Mouse (Mus musculus) forebrain, postnatal 0 days (tissue): ENCODE results near the gene Ovol1. TPM values are rescaled to one million over a fixed set of nuclear protein-coding genes. Genes with fewer than 3 reads are reported as not detected.
A peak's percentile ranks its signal among the peaks of the same experiment; 100 is the strongest.

Experiments
- ATAC-seq: fragments of 200-750 bp; cut with Nextera tagmentation; 2 replicates; pipeline ENCODE4 v1.8.0; 2017; ENCODE audit warnings: mild to moderate bottlenecking, moderate library complexity
- DNase-seq: peaks from one replicate; pipeline ENCODE4 v3.0.0-alpha.2; 2015
- H3K27ac ChIP-seq: fragments of 300-500 bp; sonication (generic); 2 replicates; pipeline ENCODE4 v1.5.1; 2014; ENCODE audit warnings: low read depth, mild to moderate bottlenecking, antibody characterized with exemption, low read length, moderate library complexity, mixed read lengths
- H3K27me3 ChIP-seq: fragments of 300-500 bp; sonication (generic); 2 replicates; pipeline ENCODE4 v1.6.1; 2014; ENCODE audit warnings: mild to moderate bottlenecking, low read length, mixed read lengths; ENCODE audit not compliant: insufficient read depth
- H3K36me3 ChIP-seq: fragments of 300-500 bp; sonication (generic); 2 replicates; pipeline ENCODE4 v1.6.1; 2014; ENCODE audit warnings: mild to moderate bottlenecking, moderate library complexity; ENCODE audit not compliant: insufficient read depth
- H3K4me1 ChIP-seq: fragments of 300-500 bp; sonication (generic); 2 replicates; pipeline ENCODE4 v1.6.1; 2014; ENCODE audit warnings: antibody characterized with exemption; ENCODE audit not compliant: insufficient read depth
- H3K4me2 ChIP-seq: fragments of 300-500 bp; sonication (generic); 2 replicates; pipeline ENCODE4 v1.6.1; 2014; ENCODE audit warnings: low read depth, mild to moderate bottlenecking, moderate library complexity
- H3K4me3 ChIP-seq: fragments of 300-500 bp; sonication (generic); 2 replicates; pipeline ENCODE4 v1.5.1; 2014; ENCODE audit warnings: low read depth, low read length, mixed read lengths
- H3K9ac ChIP-seq: fragments of 300-500 bp; sonication (generic); 2 replicates; pipeline ENCODE4 v1.6.1; 2014; ENCODE audit warnings: mild to moderate bottlenecking
- H3K9me3 ChIP-seq: fragments of 300-500 bp; sonication (generic); 2 replicates; pipeline ENCODE4 v1.6.1; 2016; ENCODE audit warnings: low read length
- CTCF ChIP-seq: sonication (generic); IDR thresholded peaks from 2 replicates; pipeline ENCODE4 v1.5.1; 2016; ENCODE audit warnings: antibody characterized with exemption, control low read depth, low read depth
- WGBS: fragments of 180-500 bp; shearing (Covaris S2); extraction: QIAGEN DNeasy Blood & Tissue Kit; methylation state at CpG from one replicate; pipeline ENCODE4 v1.1.7; 2014; 5-methylcytosine and 5-hydroxymethylcytosine counted together
- polyA plus RNA-seq: library from polyadenylated mRNA; unstranded; fragments of >200 nt; fragmentation: Nextera tagmentation; extraction: Ambion mirVana; gene quantifications from 2 replicates; pipeline ENCODE4 v1.2.1, GENCODE M21; 2015
- total RNA-seq: library from RNA; depleted of rRNA; stranded (reverse); fragments of >200 nt; gene quantifications from 2 replicates; pipeline ENCODE4 v1.2.3, GENCODE M21; 2014

Gene Ovol1
- total and polyA plus RNA-seq, 2 experiments from 2014 or later, result 0.11 TPM; not detected in 1

GRCm38 (mm10) chr19:5605126-5605525, 44.7 kb upstream of the Ovol1 start:
- Histone ChIP-seq H3K36me3 (peaks cover 61% of the 10 kb centered on the region), H3K4me3 (no peak overlapping the region), H3K27ac (no peak overlapping the region), H3K9me3 (no peaks in the 10 kb centered on the region), H3K4me1 (peaks cover 6% of the 10 kb centered on the region; the same call in 1 of the 2 replicates), H3K9ac (no peak overlapping the region), H3K4me2 (no peak overlapping the region), H3K27me3 (no peaks in the 10 kb centered on the region)
- no peak for ATAC-seq
- 92% methylated on average over 7 of the region's 7 CpGs for WGBS
- TF ChIP-seq CTCF, result no peak
- no peak for DNase-seq

DNA sequence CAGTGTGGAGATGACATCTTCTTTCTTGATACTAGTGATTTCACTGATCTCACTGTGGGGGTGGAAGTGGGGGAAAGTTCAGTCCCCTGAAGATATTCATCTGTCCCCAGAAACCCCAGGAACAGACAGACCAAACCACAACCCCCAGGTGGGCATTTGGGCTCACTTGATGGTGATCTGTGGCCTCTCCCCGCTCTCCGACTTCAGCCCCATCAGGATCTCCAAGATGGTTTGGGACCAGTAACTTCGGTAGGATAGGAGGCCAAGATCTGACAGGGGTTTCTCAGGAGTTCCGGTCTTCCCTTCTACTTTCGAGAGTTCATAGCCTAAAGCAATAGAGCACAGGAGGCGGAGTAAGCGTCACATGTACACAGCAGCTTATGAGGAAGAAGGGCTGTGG, 43.2 kb upstream of the Ovol1 start:
- DNase-seq (no peak), ATAC-seq (no peak)
- WGBS, result 89% methylated on average over 7 of the region's 7 CpGs
- Histone ChIP-seq H3K36me3 (peaks cover 58% of the 10 kb centered on the region), H3K4me1 (peaks cover 6% of the 10 kb centered on the region; the same call in 1 of the 2 replicates), H3K27me3 (no peaks in the 10 kb centered on the region), H3K9me3 (no peaks in the 10 kb centered on the region), H3K4me3 (no peak overlapping the region), H3K27ac (no peak overlapping the region), H3K9ac (no peak overlapping the region), H3K4me2 (no peak overlapping the region)
- TF ChIP-seq CTCF, result no peak

- ATAC-seq (peak; percentile 97), DNase-seq (peak; percentile 87)
- Histone ChIP-seq H3K4me3 (peak within 1 kb of the TSS; percentile 70), H3K27ac (peak within 1 kb of the TSS; percentile 80), H3K4me1 (peaks cover 6% of the 10 kb centered on the region; the same call in 1 of the 2 replicates), H3K27me3 (no peaks in the 10 kb centered on the region), H3K4me2 (peak within 1 kb of the TSS; percentile 85), H3K36me3 (peaks cover 42% of the 10 kb centered on the region), H3K9me3 (no peaks in the 10 kb centered on the region), H3K9ac (peak within 1 kb of the TSS; percentile 78)
- 0 out of 2 replicates have a peak, but pooled peaks have one; percentile 7 for TF ChIP-seq CTCF
- WGBS, result under 1% methylated on average over 64 of the region's 64 CpGs
These were observed 41.5 kb upstream of the Ovol1 start, which contains the start of gene Rnaseh2c for GRCm38 (mm10) chr19:5601752-5602541. Rnaseh2c (plus strand) TSS chr19:5601873.

DNA sequence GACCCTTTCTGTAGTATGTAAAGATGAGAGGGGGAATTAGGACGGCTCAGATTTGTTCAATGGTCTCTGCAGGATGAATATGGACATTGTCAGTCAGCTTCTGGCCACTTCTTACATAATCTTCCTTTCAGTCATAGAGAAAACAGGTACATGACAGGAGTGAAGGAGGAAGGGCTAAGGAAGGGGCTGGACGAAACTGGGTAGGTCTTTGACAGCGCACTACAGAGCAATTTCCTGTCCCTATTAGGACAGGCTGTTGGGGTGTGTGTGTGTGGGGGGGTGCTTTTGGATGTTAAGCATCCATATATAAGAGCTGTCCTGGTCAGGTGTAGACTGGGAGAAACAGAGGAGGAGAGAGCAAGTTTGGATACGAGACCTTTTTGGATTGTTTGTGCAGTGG, 38.8 kb upstream of the Ovol1 start:
- no peaks in the 10 kb centered on the region for H3K27me3 ChIP-seq
- H3K4me3 ChIP-seq, result no peak overlapping the region
- no peaks in the 10 kb centered on the region for H3K9me3 ChIP-seq
- peaks cover 6% of the 10 kb centered on the region; the same call in 1 of the 2 replicates for H3K4me1 ChIP-seq
- 81% methylated on average over 4 of the region's 4 CpGs for WGBS
- no peak overlapping the region for H3K4me2 ChIP-seq
- TF ChIP-seq CTCF, result no peak
- no peak overlapping the region for H3K27ac ChIP-seq
- peaks cover 15% of the 10 kb centered on the region for H3K36me3 ChIP-seq
- DNase-seq, result no peak
- H3K9ac ChIP-seq, result no peak overlapping the region
- no peak for ATAC-seq

DNA sequence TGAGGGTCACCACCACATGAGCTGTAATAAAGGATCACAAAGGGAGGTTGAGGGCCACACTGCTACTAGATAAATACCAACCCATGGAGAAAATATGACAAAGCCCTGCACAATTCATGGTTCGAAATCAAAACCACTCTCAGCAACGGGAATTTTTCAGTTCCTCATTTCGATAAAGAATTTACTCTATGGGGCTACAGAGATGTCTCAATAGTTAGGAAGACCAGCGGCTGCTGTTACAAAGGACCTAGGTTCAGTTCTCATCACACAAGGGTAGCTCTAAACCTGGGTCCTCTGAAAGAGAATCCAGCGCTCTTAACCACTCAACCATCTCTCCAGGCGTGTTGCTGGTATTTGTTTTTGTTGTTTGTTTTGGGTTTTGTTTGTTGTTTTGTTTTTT, 31.4 kb upstream of the Ovol1 start:
- DNase-seq (no peak), ATAC-seq (no peak)
- no peaks in the 10 kb centered on the region for H3K36me3 ChIP-seq
- no peak overlapping the region for H3K4me2 ChIP-seq
- H3K27me3 ChIP-seq, result no peaks in the 10 kb centered on the region
- no peaks in the 10 kb centered on the region for H3K4me1 ChIP-seq
- H3K9ac ChIP-seq, result no peak overlapping the region
- TF ChIP-seq CTCF, result no peak
- no peak overlapping the region for H3K27ac ChIP-seq
- H3K9me3 ChIP-seq, result no peaks in the 10 kb centered on the region
- WGBS, result 90% methylated on average over 6 of the region's 6 CpGs
- H3K4me3 ChIP-seq, result no peak overlapping the region

DNA sequence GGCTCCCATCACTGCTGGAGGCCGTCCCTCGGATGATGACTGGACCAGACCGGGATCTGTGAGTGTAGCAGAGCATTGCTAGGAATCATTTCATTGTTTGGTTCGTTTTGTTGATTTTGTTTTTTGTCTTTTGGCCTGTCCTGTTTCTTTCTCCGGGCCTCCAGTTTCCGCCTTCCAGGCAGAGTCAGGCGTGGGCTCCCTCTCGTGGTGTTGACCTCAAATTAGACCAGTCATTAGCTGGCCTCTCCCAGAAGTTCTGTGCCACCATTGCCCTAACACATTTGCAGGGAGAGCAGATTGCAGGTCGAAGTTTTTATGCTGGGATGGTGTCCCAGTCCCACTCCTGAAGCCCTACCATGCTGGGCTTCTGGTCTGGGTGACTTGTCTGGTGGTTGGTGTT, 28.7 kb upstream of the Ovol1 start:
- WGBS, result 83% methylated on average over 9 of the region's 9 CpGs
- no peaks in the 10 kb centered on the region for H3K27me3 ChIP-seq
- H3K9ac ChIP-seq, result no peak overlapping the region
- H3K27ac ChIP-seq, result no peak overlapping the region
- no peak overlapping the region for H3K4me2 ChIP-seq
- no peak for TF ChIP-seq CTCF
- DNase-seq (no peak), ATAC-seq (no peak)
- H3K4me3 ChIP-seq, result no peak overlapping the region
- H3K4me1 ChIP-seq, result no peaks in the 10 kb centered on the region
- no peaks in the 10 kb centered on the region for H3K9me3 ChIP-seq
- H3K36me3 ChIP-seq, result no peaks in the 10 kb centered on the region

DNA sequence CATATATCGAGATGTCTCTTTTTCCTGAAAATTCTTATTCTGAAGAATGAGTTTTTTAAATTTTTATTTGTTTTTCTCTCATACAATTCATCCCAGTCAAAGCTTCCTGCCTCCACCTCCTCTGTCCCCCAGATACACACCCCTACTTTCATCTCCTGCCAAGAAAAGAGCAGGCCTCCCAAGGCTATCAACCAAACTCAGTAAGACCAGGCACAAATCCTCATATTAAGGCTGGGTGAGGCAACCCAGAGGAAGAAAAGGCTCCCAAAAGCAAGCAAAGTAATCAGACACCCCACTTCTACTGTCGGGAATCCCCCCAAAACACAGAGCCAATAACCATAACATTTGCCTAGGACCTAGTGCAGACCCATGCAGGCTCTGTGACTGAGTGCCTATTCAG, 21.5 kb upstream of the Ovol1 start:
- Histone ChIP-seq H3K4me2 (no peak overlapping the region), H3K9me3 (no peaks in the 10 kb centered on the region), H3K4me1 (no peaks in the 10 kb centered on the region), H3K4me3 (no peak overlapping the region), H3K9ac (no peak overlapping the region), H3K27ac (no peak overlapping the region), H3K27me3 (no peaks in the 10 kb centered on the region), H3K36me3 (no peaks in the 10 kb centered on the region)
- 77% methylated on average over 2 of the region's 2 CpGs for WGBS
- TF ChIP-seq CTCF, result no peak
- no peak for DNase-seq
- ATAC-seq, result no peak
